Mouse (Mus musculus): ENCODE data around the gene Bbs7. TPM values are rescaled to one million over a fixed set of nuclear protein-coding genes. Genes with fewer than 3 reads are reported as not detected.
A peak's percentile ranks its signal among the peaks of the same experiment; 100 is the strongest.

Bbs7 gene
- polyA plus RNA-seq, 2 experiments, result 12.2 to 14.0 TPM

DNA sequence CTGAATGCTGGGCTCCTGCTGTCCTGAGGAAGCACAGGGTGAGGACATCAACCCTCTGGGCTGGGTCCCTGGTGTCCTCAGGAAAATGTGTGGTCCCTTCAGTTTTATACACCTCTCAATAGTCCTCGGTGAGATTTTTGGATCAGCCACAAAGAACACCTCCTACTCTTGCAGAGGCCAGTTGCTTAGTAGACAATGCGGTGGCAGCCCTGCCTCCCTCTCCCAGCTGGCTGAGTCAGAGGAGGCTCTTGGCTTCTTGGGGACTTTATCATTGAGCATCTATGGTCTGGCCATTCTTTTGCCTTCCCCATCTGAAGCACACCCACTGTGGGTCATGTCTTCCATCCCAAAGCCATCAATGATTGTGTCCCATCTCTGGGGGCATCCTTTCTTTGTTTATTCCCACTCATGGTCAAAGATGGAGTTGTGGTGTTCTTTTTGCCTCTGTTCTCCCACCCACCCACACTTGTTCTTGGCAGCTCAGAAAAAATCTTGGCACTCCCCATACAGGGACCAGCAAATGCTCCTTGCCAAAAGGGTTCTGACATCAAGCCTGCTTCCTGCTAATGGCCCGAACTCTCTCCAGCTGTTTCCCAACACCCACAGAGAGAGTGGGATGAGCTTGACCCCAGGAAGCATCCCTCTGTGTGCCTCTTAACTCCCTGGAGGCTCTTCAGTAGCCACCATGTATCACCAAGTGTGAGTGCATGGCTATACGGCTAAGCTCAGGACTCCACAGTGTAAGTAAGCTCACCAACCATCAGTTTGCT lies 75.4 kb downstream of the Bbs7 start:
- no peak for DNase-seq (ENCODE audit: low spot score)

DNA sequence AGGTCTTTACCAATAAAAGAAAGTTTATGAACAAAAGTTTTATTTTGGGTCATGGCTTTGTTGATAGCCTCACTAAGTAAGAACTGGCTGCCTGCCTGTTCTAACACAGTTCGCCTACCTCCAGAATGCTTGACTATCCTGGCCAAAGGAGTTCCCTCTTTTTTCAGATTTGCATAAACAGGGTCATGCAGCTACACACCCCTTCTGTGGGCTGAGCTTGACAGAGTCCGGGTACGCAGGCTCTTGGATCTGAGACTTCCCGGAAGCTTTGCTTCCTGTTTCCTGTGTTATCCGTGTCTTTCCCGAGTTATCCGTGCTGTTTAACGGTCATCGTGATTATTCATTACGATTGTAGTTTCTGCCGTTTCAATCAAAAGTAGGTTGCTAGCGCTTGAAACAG lies 77.2 kb downstream of the Bbs7 start:
- ATAC-seq (ENCODE audit: low FRiP score, low read depth) (no peak), DNase-seq (ENCODE audit: low spot score) (no peak)
- 0 out of 2 replicates have a peak, but pooled peaks cover 2% of the 10 kb centered on the region for H3K4me1 ChIP-seq (ENCODE audit: control insufficient read depth, insufficient read depth, low read length)
- TF ChIP-seq POLR2A (IDR thresholded peaks at IDR 0.05; ENCODE audit: borderline replicate concordance, extremely low read depth, insufficient read depth, insufficient read length), result no peak
- no peak overlapping the region for H3K9ac ChIP-seq (ENCODE audit: low read depth, low read length, severe bottlenecking)
- H3K9me3 ChIP-seq (ENCODE audit: control insufficient read depth, low read length), result no peaks in the 10 kb centered on the region
- no peak overlapping the region for H3K27ac ChIP-seq (replicated peaks; ENCODE audit: low read depth, low read length)
- no peak overlapping the region for H3K4me2 ChIP-seq (replicated peaks; ENCODE audit: low read depth, low read length, severe bottlenecking)
- no peak overlapping the region for H3K4me3 ChIP-seq (replicated peaks; ENCODE audit: low read length)
- H3K36me3 ChIP-seq (ENCODE audit: control insufficient read depth, insufficient read depth, low read length), result no peaks in the 10 kb centered on the region
- no peaks in the 10 kb centered on the region for H3K27me3 ChIP-seq (ENCODE audit: control insufficient read depth, insufficient read depth, low read length)
- 84% methylated on average over 12 of the region's 12 CpGs for WGBS

More for the DNA sequence above, 75.4 kb downstream of the Bbs7 start:
- H3K4me1 ChIP-seq (ENCODE audit: control insufficient read depth, insufficient read depth, low read length), result 0 out of 2 replicates have a peak, but pooled peaks cover 2% of the 10 kb centered on the region
- no peak overlapping the region for H3K27ac ChIP-seq (replicated peaks; ENCODE audit: low read depth, low read length)
- H3K9me3 ChIP-seq (ENCODE audit: control insufficient read depth, low read length), result no peaks in the 10 kb centered on the region
- no peak for TF ChIP-seq POLR2A (IDR thresholded peaks at IDR 0.05; ENCODE audit: borderline replicate concordance, extremely low read depth, insufficient read depth, insufficient read length)
- WGBS, result 73% methylated on average over 4 of the region's 4 CpGs
- no peak overlapping the region for H3K9ac ChIP-seq (ENCODE audit: low read depth, low read length, severe bottlenecking)
- no peak for ATAC-seq (ENCODE audit: low FRiP score, low read depth)
- H3K4me3 ChIP-seq (replicated peaks; ENCODE audit: low read length), result no peak overlapping the region
- no peaks in the 10 kb centered on the region for H3K36me3 ChIP-seq (ENCODE audit: control insufficient read depth, insufficient read depth, low read length)
- H3K27me3 ChIP-seq (ENCODE audit: control insufficient read depth, insufficient read depth, low read length), result no peaks in the 10 kb centered on the region
- H3K4me2 ChIP-seq (replicated peaks; ENCODE audit: low read depth, low read length, severe bottlenecking), result no peak overlapping the region

DNA sequence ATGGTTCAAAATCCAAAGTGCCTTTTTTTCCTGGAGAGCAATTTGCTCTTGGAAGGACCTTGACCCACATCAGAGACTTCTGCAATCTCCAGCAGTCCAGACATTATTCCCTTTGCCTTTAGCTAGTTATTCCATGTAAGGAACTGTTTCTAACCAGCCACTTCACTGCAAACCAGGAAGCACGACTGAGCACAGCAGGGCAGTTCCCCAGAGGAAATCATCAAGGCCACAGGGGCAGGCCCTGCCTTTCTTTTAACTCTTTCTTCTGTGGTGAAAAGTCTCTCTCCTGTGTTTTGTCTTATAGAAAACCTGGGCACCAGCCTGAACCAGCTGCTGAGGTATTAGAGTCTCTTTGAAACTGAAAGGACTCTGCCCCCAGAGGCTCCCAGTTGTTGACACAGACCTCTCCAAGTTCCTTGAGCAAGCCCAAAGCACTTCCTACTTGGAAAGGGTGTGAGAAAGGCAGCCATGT lies 80.0 kb downstream of the Bbs7 start:
- no peak overlapping the region for H3K9ac ChIP-seq (ENCODE audit: low read depth, low read length, severe bottlenecking)
- H3K27me3 ChIP-seq (ENCODE audit: control insufficient read depth, insufficient read depth, low read length), result no peaks in the 10 kb centered on the region
- no peaks in the 10 kb centered on the region for H3K36me3 ChIP-seq (ENCODE audit: control insufficient read depth, insufficient read depth, low read length)
- no peak overlapping the region for H3K4me2 ChIP-seq (replicated peaks; ENCODE audit: low read depth, low read length, severe bottlenecking)
- no peak overlapping the region for H3K27ac ChIP-seq (replicated peaks; ENCODE audit: low read depth, low read length)
- WGBS, result 3% methylated on average over 1 of the region's 1 CpGs
- ATAC-seq (ENCODE audit: low FRiP score, low read depth) (no peak), DNase-seq (ENCODE audit: low spot score) (no peak)
- 0 out of 2 replicates have a peak, but pooled peaks cover 2% of the 10 kb centered on the region for H3K4me1 ChIP-seq (ENCODE audit: control insufficient read depth, insufficient read depth, low read length)
- no peaks in the 10 kb centered on the region for H3K9me3 ChIP-seq (ENCODE audit: control insufficient read depth, low read length)
- no peak overlapping the region for H3K4me3 ChIP-seq (replicated peaks; ENCODE audit: low read length)
- TF ChIP-seq POLR2A (IDR thresholded peaks at IDR 0.05; ENCODE audit: borderline replicate concordance, extremely low read depth, insufficient read depth, insufficient read length), result no peak

GRCm38 (mm10) chr3:36532738-36533137 lies 80.5 kb downstream of the Bbs7 start:
- DNase-seq (ENCODE audit: low spot score), result no peak
- no peak overlapping the region; the same call in 1 of the 2 replicates for H3K4me2 ChIP-seq (replicated peaks; ENCODE audit: low read depth, low read length, severe bottlenecking)
- WGBS, result 43% methylated on average over 7 of the region's 7 CpGs

DNA sequence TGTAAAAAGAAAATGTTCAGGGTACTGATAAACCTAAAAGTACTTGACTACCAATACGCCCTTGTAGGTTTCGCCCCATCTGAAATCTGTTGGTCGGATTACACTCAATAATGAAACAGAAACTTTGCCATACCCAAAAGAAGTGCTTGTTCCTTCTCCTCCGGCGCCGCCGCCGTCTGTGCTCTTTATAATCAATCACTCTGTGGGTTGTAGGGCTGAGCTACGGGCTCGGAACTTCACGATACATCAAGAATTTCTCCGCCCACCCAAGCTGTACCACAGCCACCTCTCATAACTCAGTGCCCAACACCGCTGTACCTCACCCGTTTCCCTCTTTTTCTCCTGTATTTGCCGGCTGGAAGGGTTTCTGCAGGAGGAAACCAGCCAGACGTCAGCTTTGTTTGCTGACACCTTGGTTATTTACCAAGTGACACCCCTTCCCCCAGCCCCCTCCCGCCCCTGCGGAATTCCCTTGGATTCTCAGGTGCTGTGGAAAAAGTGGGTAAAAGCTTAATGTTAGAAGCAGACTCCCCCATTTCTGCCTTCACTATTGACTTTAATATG lies 81.2 kb downstream of the Bbs7 start:
- 3% methylated on average over 18 of the region's 18 CpGs for WGBS
- TF ChIP-seq POLR2A (IDR thresholded peaks at IDR 0.05; ENCODE audit: borderline replicate concordance, extremely low read depth, insufficient read depth, insufficient read length), result no peak

More at GRCm38 (mm10) chr3:36532738-36533137, 80.5 kb downstream of the Bbs7 start:
- TF ChIP-seq POLR2A (IDR thresholded peaks at IDR 0.05; ENCODE audit: borderline replicate concordance, extremely low read depth, insufficient read depth, insufficient read length), result no peak
- H3K27me3 ChIP-seq (ENCODE audit: control insufficient read depth, insufficient read depth, low read length), result no peaks in the 10 kb centered on the region
- no peaks in the 10 kb centered on the region for H3K36me3 ChIP-seq (ENCODE audit: control insufficient read depth, insufficient read depth, low read length)
- no peak overlapping the region for H3K27ac ChIP-seq (replicated peaks; ENCODE audit: low read depth, low read length)
- ATAC-seq (ENCODE audit: low FRiP score, low read depth), result no peak
- H3K4me1 ChIP-seq (ENCODE audit: control insufficient read depth, insufficient read depth, low read length), result 0 out of 2 replicates have a peak, but pooled peaks cover 2% of the 10 kb centered on the region
- H3K9me3 ChIP-seq (ENCODE audit: control insufficient read depth, low read length), result no peaks in the 10 kb centered on the region
- no peak overlapping the region for H3K9ac ChIP-seq (ENCODE audit: low read depth, low read length, severe bottlenecking)
- H3K4me3 ChIP-seq (replicated peaks; ENCODE audit: low read length), result no peak overlapping the region

More for the DNA sequence above, 81.2 kb downstream of the Bbs7 start:
- H3K36me3 ChIP-seq (ENCODE audit: control insufficient read depth, insufficient read depth, low read length), result no peaks in the 10 kb centered on the region
- peak overlapping the region; percentile 29 for H3K4me3 ChIP-seq (replicated peaks; ENCODE audit: low read length)
- ATAC-seq (ENCODE audit: low FRiP score, low read depth) (peak; percentile 55; the same call in 1 of the 2 replicates), DNase-seq (ENCODE audit: low spot score) (no peak)
- no peaks in the 10 kb centered on the region for H3K27me3 ChIP-seq (ENCODE audit: control insufficient read depth, insufficient read depth, low read length)
- H3K27ac ChIP-seq (replicated peaks; ENCODE audit: low read depth, low read length), result no peak overlapping the region
- peak overlapping the region; percentile 43 for H3K4me2 ChIP-seq (replicated peaks; ENCODE audit: low read depth, low read length, severe bottlenecking)
- peak overlapping the region; percentile 47 for H3K9ac ChIP-seq (ENCODE audit: low read depth, low read length, severe bottlenecking)
- H3K4me1 ChIP-seq (ENCODE audit: control insufficient read depth, insufficient read depth, low read length), result 0 out of 2 replicates have a peak, but pooled peaks cover 2% of the 10 kb centered on the region
- H3K9me3 ChIP-seq (ENCODE audit: control insufficient read depth, low read length), result no peaks in the 10 kb centered on the region

All from limb, embryonic 14.5 days (tissue).